Mouse (Mus musculus): ENCODE results near the gene Plcb4. TPM values are rescaled to one million over a fixed set of nuclear protein-coding genes. Genes with fewer than 3 reads are reported as not detected.

Plcb4 gene
- polyA plus RNA-seq, 1 experiment from 2014 or later = 24.1 TPM

GRCm38 (mm10) chr2:135838651-135839286, 180.0 kb downstream of the Plcb4 start:
- Histone ChIP-seq H3K36me3 (ENCODE audit: control insufficient read depth, insufficient read depth, low read length) (no peaks in the 10 kb centered on the region), H3K4me2 (ENCODE audit: low read depth, low read length, severe bottlenecking) (no peak overlapping the region), H3K27ac (ENCODE audit: low read depth, low read length) (no peak overlapping the region), H3K9me3 (ENCODE audit: control insufficient read depth, low read length) (no peaks in the 10 kb centered on the region), H3K9ac (ENCODE audit: low read length) (no peak overlapping the region), H3K27me3 (ENCODE audit: control insufficient read depth, insufficient read depth, low read length) (no peaks in the 10 kb centered on the region), H3K4me3 (ENCODE audit: low read depth, low read length) (no peak overlapping the region), H3K4me1 (replicated peaks; ENCODE audit: control insufficient read depth, insufficient read depth, low read length) (no peaks in the 10 kb centered on the region)
- WGBS = 84% methylated on average over 8 of the region's 8 CpGs
- DNase-seq (ENCODE audit: low spot score) (no peak), ATAC-seq (replicated peaks; ENCODE audit: low FRiP score) (no peak)

- no peaks in the 10 kb centered on the region for H3K9me3 ChIP-seq (ENCODE audit: control insufficient read depth, low read length)
- no peak overlapping the region for H3K27ac ChIP-seq (ENCODE audit: low read depth, low read length)
- 85% methylated on average over 8 of the region's 8 CpGs for WGBS
- no peaks in the 10 kb centered on the region for H3K27me3 ChIP-seq (ENCODE audit: control insufficient read depth, insufficient read depth, low read length)
- ATAC-seq (replicated peaks; ENCODE audit: low FRiP score) (no peak), DNase-seq (ENCODE audit: low spot score) (no peak)
- no peak overlapping the region for H3K4me3 ChIP-seq (ENCODE audit: low read depth, low read length)
- no peaks in the 10 kb centered on the region for H3K4me1 ChIP-seq (replicated peaks; ENCODE audit: control insufficient read depth, insufficient read depth, low read length)
- H3K9ac ChIP-seq (ENCODE audit: low read length) = no peak overlapping the region
- no peaks in the 10 kb centered on the region for H3K36me3 ChIP-seq (ENCODE audit: control insufficient read depth, insufficient read depth, low read length)
- no peak overlapping the region for H3K4me2 ChIP-seq (ENCODE audit: low read depth, low read length, severe bottlenecking)
Observed at GRCm38 (mm10) chr2:135843721-135844120, 184.9 kb downstream of the Plcb4 start.

- WGBS = 91% methylated on average over 3 of the region's 3 CpGs
- DNase-seq (ENCODE audit: low spot score) (no peak), ATAC-seq (replicated peaks; ENCODE audit: low FRiP score) (no peak)
- no peak overlapping the region for H3K4me2 ChIP-seq (ENCODE audit: low read depth, low read length, severe bottlenecking)
- no peaks in the 10 kb centered on the region for H3K4me1 ChIP-seq (replicated peaks; ENCODE audit: control insufficient read depth, insufficient read depth, low read length)
- H3K36me3 ChIP-seq (ENCODE audit: control insufficient read depth, insufficient read depth, low read length) = no peaks in the 10 kb centered on the region
- no peaks in the 10 kb centered on the region for H3K9me3 ChIP-seq (ENCODE audit: control insufficient read depth, low read length)
- no peaks in the 10 kb centered on the region for H3K27me3 ChIP-seq (ENCODE audit: control insufficient read depth, insufficient read depth, low read length)
- no peak overlapping the region for H3K4me3 ChIP-seq (ENCODE audit: low read depth, low read length)
- H3K9ac ChIP-seq (ENCODE audit: low read length) = no peak overlapping the region
- no peak overlapping the region for H3K27ac ChIP-seq (ENCODE audit: low read depth, low read length)
Observed at GRCm38 (mm10) chr2:135846903-135847302, 188.1 kb downstream of the Plcb4 start.

GRCm38 (mm10) chr2:135847738-135848137, 188.9 kb downstream of the Plcb4 start:
- H3K9me3 ChIP-seq (ENCODE audit: control insufficient read depth, low read length) = no peaks in the 10 kb centered on the region
- H3K36me3 ChIP-seq (ENCODE audit: control insufficient read depth, insufficient read depth, low read length) = no peaks in the 10 kb centered on the region
- DNase-seq (ENCODE audit: low spot score) = no peak
- H3K4me1 ChIP-seq (replicated peaks; ENCODE audit: control insufficient read depth, insufficient read depth, low read length) = no peaks in the 10 kb centered on the region
- H3K27ac ChIP-seq (ENCODE audit: low read depth, low read length) = no peak overlapping the region
- H3K4me3 ChIP-seq (ENCODE audit: low read depth, low read length) = no peak overlapping the region
- H3K27me3 ChIP-seq (ENCODE audit: control insufficient read depth, insufficient read depth, low read length) = no peaks in the 10 kb centered on the region
- H3K9ac ChIP-seq (ENCODE audit: low read length) = no peak overlapping the region
- ATAC-seq (replicated peaks; ENCODE audit: low FRiP score) = no peak
- H3K4me2 ChIP-seq (ENCODE audit: low read depth, low read length, severe bottlenecking) = no peak overlapping the region
- 85% methylated on average over 6 of the region's 6 CpGs for WGBS

GRCm38 (mm10) chr2:135848169-135848568, 189.4 kb downstream of the Plcb4 start:
- Histone ChIP-seq H3K27ac (ENCODE audit: low read depth, low read length) (no peak overlapping the region), H3K9ac (ENCODE audit: low read length) (no peak overlapping the region), H3K36me3 (ENCODE audit: control insufficient read depth, insufficient read depth, low read length) (no peaks in the 10 kb centered on the region), H3K4me1 (replicated peaks; ENCODE audit: control insufficient read depth, insufficient read depth, low read length) (no peaks in the 10 kb centered on the region), H3K4me3 (ENCODE audit: low read depth, low read length) (no peak overlapping the region), H3K27me3 (ENCODE audit: control insufficient read depth, insufficient read depth, low read length) (no peaks in the 10 kb centered on the region), H3K9me3 (ENCODE audit: control insufficient read depth, low read length) (no peaks in the 10 kb centered on the region), H3K4me2 (ENCODE audit: low read depth, low read length, severe bottlenecking) (no peak overlapping the region)
- ATAC-seq (replicated peaks; ENCODE audit: low FRiP score) = no peak
- 85% methylated on average over 4 of the region's 4 CpGs for WGBS
- no peak for DNase-seq (ENCODE audit: low spot score)

DNA sequence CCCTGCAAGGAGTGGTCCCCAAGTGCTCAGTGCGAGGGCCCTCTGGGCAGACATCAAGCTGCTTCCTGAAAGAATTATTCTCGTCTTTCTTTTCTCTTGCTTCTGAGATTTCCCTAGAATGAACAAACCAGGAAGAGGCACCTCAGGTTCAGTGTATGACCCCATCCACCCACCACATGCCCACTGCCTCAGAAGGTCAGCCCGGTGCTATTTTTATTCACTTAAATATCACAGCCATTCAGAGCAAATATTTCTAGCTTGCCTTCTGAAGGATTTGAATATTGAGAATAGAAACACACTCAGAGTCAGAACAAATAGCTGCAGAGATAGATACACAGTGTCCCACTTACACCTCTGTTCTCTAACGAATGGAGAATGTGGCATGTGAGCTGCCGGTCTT, 193.2 kb downstream of the Plcb4 start:
- Histone ChIP-seq H3K4me3 (ENCODE audit: low read depth, low read length) (no peak overlapping the region), H3K4me1 (replicated peaks; ENCODE audit: control insufficient read depth, insufficient read depth, low read length) (no peaks in the 10 kb centered on the region), H3K27me3 (ENCODE audit: control insufficient read depth, insufficient read depth, low read length) (no peaks in the 10 kb centered on the region), H3K36me3 (ENCODE audit: control insufficient read depth, insufficient read depth, low read length) (no peaks in the 10 kb centered on the region), H3K9me3 (ENCODE audit: control insufficient read depth, low read length) (no peaks in the 10 kb centered on the region), H3K9ac (ENCODE audit: low read length) (no peak overlapping the region), H3K27ac (ENCODE audit: low read depth, low read length) (no peak overlapping the region), H3K4me2 (ENCODE audit: low read depth, low read length, severe bottlenecking) (no peak overlapping the region)
- ATAC-seq (replicated peaks; ENCODE audit: low FRiP score) = no peak
- no peak for DNase-seq (ENCODE audit: low spot score)
- 87% methylated on average over 5 of the region's 5 CpGs for WGBS

DNA sequence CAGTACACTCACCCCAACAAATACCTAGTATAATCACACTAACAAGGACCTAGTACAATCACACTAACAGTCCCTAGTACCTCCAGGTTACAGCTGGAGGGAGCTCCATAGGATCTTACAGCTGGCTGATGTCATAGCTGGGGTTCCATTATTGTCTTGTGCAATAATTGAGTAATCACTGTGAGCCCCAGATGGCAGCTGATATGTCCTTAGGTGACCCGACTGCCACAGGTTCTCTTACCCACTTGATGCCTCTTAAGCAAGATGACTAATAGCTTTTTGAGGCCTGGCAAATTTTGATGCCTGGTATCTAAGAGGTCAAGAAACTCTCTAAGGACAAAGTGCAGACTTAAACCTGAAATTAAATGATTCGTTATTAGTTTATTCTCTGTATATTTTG, 194.3 kb downstream of the Plcb4 start:
- no peaks in the 10 kb centered on the region for H3K4me1 ChIP-seq (replicated peaks; ENCODE audit: control insufficient read depth, insufficient read depth, low read length)
- no peaks in the 10 kb centered on the region for H3K27me3 ChIP-seq (ENCODE audit: control insufficient read depth, insufficient read depth, low read length)
- no peaks in the 10 kb centered on the region for H3K9me3 ChIP-seq (ENCODE audit: control insufficient read depth, low read length)
- DNase-seq (ENCODE audit: low spot score) (no peak), ATAC-seq (replicated peaks; ENCODE audit: low FRiP score) (no peak)
- H3K27ac ChIP-seq (ENCODE audit: low read depth, low read length) = no peak overlapping the region
- H3K4me2 ChIP-seq (ENCODE audit: low read depth, low read length, severe bottlenecking) = no peak overlapping the region
- no peaks in the 10 kb centered on the region for H3K36me3 ChIP-seq (ENCODE audit: control insufficient read depth, insufficient read depth, low read length)
- no peak overlapping the region for H3K9ac ChIP-seq (ENCODE audit: low read length)
- H3K4me3 ChIP-seq (ENCODE audit: low read depth, low read length) = no peak overlapping the region
- 87% methylated on average over 2 of the region's 2 CpGs for WGBS

GRCm38 (mm10) chr2:135854059-135854458, 195.2 kb downstream of the Plcb4 start:
- Histone ChIP-seq H3K36me3 (ENCODE audit: control insufficient read depth, insufficient read depth, low read length) (no peaks in the 10 kb centered on the region), H3K4me3 (ENCODE audit: low read depth, low read length) (no peak overlapping the region), H3K4me1 (replicated peaks; ENCODE audit: control insufficient read depth, insufficient read depth, low read length) (no peaks in the 10 kb centered on the region), H3K9me3 (ENCODE audit: control insufficient read depth, low read length) (no peaks in the 10 kb centered on the region), H3K27ac (ENCODE audit: low read depth, low read length) (no peak overlapping the region), H3K9ac (ENCODE audit: low read length) (no peak overlapping the region), H3K27me3 (ENCODE audit: control insufficient read depth, insufficient read depth, low read length) (no peaks in the 10 kb centered on the region), H3K4me2 (ENCODE audit: low read depth, low read length, severe bottlenecking) (no peak overlapping the region)
- WGBS = 93% methylated on average over 2 of the region's 2 CpGs
- ATAC-seq (replicated peaks; ENCODE audit: low FRiP score) (no peak), DNase-seq (ENCODE audit: low spot score) (no peak)

- no peak; the same call in 1 of the 2 replicates for ATAC-seq (replicated peaks; ENCODE audit: low FRiP score)
- Histone ChIP-seq H3K27me3 (ENCODE audit: control insufficient read depth, insufficient read depth, low read length) (no peaks in the 10 kb centered on the region), H3K9ac (ENCODE audit: low read length) (no peak overlapping the region), H3K4me3 (ENCODE audit: low read depth, low read length) (no peak overlapping the region), H3K36me3 (ENCODE audit: control insufficient read depth, insufficient read depth, low read length) (no peaks in the 10 kb centered on the region), H3K9me3 (ENCODE audit: control insufficient read depth, low read length) (no peaks in the 10 kb centered on the region), H3K4me2 (ENCODE audit: low read depth, low read length, severe bottlenecking) (no peak overlapping the region), H3K4me1 (replicated peaks; ENCODE audit: control insufficient read depth, insufficient read depth, low read length) (no peaks in the 10 kb centered on the region), H3K27ac (ENCODE audit: low read depth, low read length) (no peak overlapping the region)
- 51% methylated on average over 6 of the region's 6 CpGs for WGBS
- DNase-seq (ENCODE audit: low spot score) = no peak
Observed at GRCm38 (mm10) chr2:135855890-135856490, 197.2 kb downstream of the Plcb4 start.

All from forebrain, embryonic 11.5 days (tissue).